Mouse (Mus musculus): ENCODE measurements around the gene C130026I21Rik. TPM values are rescaled to one million over a fixed set of nuclear protein-coding genes. Genes with fewer than 3 reads are reported as not detected.
"Not testable (repeated sequence)": the region's sequence is repeated elsewhere in the genome, so short reads cannot be mapped to it uniquely, and the experiment has no call there.

Gene C130026I21Rik
- 2.3 and 2.4 TPM in 2 replicates for polyA plus RNA-seq (2011; ENCODE audit: insufficient read depth, insufficient read length, low read depth, missing spikeins)

DNA sequence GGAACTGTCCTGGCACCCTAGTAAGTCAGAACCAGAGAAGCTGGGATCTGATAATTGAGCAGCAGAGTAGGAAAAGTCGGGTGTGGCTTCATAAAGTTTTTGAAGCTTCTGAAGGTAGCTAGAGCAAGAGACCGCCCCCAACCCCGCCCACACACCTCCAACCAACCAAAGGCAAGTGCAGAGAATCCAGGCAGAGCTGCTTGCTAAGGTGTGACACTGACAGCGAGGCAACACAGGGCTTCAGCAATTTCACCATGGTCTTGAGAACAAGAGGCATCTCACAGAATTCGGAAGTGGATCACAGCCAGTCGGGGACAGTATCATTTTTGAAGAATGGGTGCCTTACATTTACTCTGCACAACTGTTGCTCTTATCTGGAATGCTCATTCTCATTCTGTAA is at the start of gene C130026I21Rik:
C130026I21Rik (minus strand) TSS at position 101 of the 400 bp plus-strand sequence.
- not testable (repeated sequence) for H3K27ac ChIP-seq (ENCODE audit: insufficient read depth, low read length); H3K4me3 ChIP-seq (ENCODE audit: low read depth, low read length); H3K27me3 ChIP-seq (ENCODE audit: control insufficient read depth, insufficient read depth, low read length, poor library complexity, severe bottlenecking); H3K9me3 ChIP-seq (replicated peaks; ENCODE audit: control insufficient read depth, insufficient read depth, low read length, poor library complexity, severe bottlenecking); H3K9ac ChIP-seq (ENCODE audit: low read depth, poor library complexity, severe bottlenecking); H3K36me3 ChIP-seq (ENCODE audit: control insufficient read depth, insufficient read depth, low read length, poor library complexity, severe bottlenecking); H3K4me1 ChIP-seq (ENCODE audit: control insufficient read depth, insufficient read depth, low read length)

DNA sequence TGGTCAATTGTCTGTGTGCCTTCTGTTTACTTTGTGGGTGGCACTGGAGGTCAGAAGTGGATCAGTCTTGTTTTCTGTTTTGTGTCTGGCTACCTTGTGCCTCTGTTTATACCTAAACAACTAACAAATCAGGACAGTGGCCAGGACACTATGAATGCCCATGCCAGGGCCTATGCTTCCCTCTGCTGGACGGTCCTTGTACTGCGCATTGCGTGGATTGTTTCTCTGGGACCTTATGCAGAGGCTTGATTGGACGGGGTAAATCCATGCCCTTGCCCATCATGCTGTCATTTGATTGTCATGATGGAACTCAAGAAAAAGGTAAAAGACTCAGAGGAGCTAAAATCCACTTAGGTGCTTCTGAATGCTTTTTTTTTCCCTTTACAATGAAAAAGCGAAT is 16.7 kb upstream of the C130026I21Rik start:
- TF ChIP-seq CTCF (IDR thresholded peaks at IDR 0.05; ENCODE audit: low read depth, low read length) = peak; percentile 7
- not testable (repeated sequence) for H3K27me3 ChIP-seq (ENCODE audit: control insufficient read depth, insufficient read depth, low read length, poor library complexity, severe bottlenecking); H3K27ac ChIP-seq (ENCODE audit: insufficient read depth, low read length); H3K9ac ChIP-seq (ENCODE audit: low read depth, poor library complexity, severe bottlenecking); H3K9me3 ChIP-seq (replicated peaks; ENCODE audit: control insufficient read depth, insufficient read depth, low read length, poor library complexity, severe bottlenecking); H3K4me3 ChIP-seq (ENCODE audit: low read depth, low read length); H3K4me1 ChIP-seq (ENCODE audit: control insufficient read depth, insufficient read depth, low read length); H3K36me3 ChIP-seq (ENCODE audit: control insufficient read depth, insufficient read depth, low read length, poor library complexity, severe bottlenecking)

DNA sequence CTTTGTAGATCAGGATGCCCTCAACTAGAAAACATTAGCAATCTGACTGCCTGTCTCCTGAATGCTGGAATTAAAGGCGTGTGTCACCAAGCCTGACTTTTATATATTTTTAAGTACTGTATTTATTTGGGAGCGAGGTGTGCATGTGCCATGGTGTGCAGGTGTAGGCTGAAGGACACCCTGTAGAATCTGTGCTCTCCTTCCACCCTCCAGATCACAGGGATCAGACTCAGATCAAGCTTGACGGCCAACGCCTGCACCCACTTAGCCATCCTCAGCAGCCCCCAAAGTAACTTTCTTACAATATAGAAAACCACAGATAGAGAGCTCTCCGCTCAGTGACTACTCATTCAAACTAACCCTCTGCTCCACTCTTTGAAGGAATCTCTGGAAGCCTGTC is 6.1 kb upstream of the C130026I21Rik start:
- not testable (repeated sequence) for H3K27me3 ChIP-seq (ENCODE audit: control insufficient read depth, insufficient read depth, low read length, poor library complexity, severe bottlenecking); H3K9ac ChIP-seq (ENCODE audit: low read depth, poor library complexity, severe bottlenecking); H3K36me3 ChIP-seq (ENCODE audit: control insufficient read depth, insufficient read depth, low read length, poor library complexity, severe bottlenecking); H3K9me3 ChIP-seq (replicated peaks; ENCODE audit: control insufficient read depth, insufficient read depth, low read length, poor library complexity, severe bottlenecking); H3K4me3 ChIP-seq (ENCODE audit: low read depth, low read length); H3K4me1 ChIP-seq (ENCODE audit: control insufficient read depth, insufficient read depth, low read length); H3K27ac ChIP-seq (ENCODE audit: insufficient read depth, low read length)

DNA sequence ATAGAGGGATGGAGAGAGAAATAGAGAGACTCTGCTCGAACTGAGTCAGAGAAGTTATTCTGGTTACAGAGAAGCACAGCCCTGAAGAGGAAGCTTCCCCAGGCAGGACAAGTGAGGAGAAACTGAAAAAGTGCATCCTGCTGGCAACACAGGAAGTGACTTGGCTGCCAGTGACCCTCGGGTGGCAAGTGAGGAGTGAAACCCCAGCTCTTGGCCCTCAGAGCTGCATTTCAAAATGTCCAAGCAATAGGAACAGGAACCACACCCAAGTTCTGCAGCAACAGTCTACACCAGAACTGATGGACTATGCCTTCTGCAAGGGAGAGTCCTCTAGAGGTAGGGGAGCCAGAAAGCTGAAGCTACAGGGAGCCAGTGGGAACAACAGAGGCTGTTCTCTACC is 11.7 kb downstream of the C130026I21Rik start:
- not testable (repeated sequence) for H3K36me3 ChIP-seq (ENCODE audit: control insufficient read depth, insufficient read depth, low read length, poor library complexity, severe bottlenecking); H3K27ac ChIP-seq (ENCODE audit: insufficient read depth, low read length); H3K4me1 ChIP-seq (ENCODE audit: control insufficient read depth, insufficient read depth, low read length); H3K9ac ChIP-seq (ENCODE audit: low read depth, poor library complexity, severe bottlenecking); H3K4me3 ChIP-seq (ENCODE audit: low read depth, low read length); H3K9me3 ChIP-seq (replicated peaks; ENCODE audit: control insufficient read depth, insufficient read depth, low read length, poor library complexity, severe bottlenecking); H3K27me3 ChIP-seq (ENCODE audit: control insufficient read depth, insufficient read depth, low read length, poor library complexity, severe bottlenecking)

DNA sequence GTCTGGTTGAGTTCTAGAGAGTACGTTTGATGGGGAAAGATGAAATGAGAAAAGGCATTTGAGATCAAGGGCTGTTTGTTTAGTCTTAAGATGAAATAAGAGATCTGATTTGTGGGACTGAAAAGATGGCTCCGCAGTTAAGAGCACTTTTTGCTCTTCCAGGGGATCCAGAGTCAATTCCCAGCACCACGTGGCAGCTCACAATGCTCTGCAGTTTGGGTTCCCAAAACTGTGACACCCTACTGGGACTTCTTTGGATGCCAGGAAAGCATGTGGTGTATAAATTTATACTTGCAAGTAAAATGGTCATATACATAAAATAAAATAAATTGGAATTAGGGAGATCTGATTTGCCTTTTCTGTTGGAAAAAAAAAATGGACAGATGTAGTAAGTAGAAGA is 15.1 kb downstream of the C130026I21Rik start:
- not testable (repeated sequence) for H3K9ac ChIP-seq (ENCODE audit: low read depth, poor library complexity, severe bottlenecking); H3K4me3 ChIP-seq (ENCODE audit: low read depth, low read length); H3K27ac ChIP-seq (ENCODE audit: insufficient read depth, low read length); H3K9me3 ChIP-seq (replicated peaks; ENCODE audit: control insufficient read depth, insufficient read depth, low read length, poor library complexity, severe bottlenecking); H3K27me3 ChIP-seq (ENCODE audit: control insufficient read depth, insufficient read depth, low read length, poor library complexity, severe bottlenecking); H3K36me3 ChIP-seq (ENCODE audit: control insufficient read depth, insufficient read depth, low read length, poor library complexity, severe bottlenecking); H3K4me1 ChIP-seq (ENCODE audit: control insufficient read depth, insufficient read depth, low read length)

DNA sequence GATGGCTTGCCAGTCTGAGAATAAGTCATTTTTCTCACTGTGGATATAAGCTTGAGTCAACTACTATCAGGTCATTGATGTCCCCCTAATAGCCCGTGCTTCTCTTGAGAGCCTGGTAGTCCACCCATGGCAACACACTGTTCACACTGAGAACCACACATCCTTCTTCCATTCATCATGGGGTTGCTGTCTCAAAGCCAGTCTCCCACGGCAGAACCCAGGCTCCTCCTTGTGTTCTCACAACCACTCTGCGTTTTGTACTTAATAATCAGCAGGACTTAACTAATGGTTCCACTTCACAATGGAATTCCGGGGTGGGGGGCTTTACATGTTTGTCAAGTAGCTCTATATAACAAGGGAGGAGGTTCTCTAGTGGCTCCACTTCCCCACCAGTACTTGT is 19.2 kb downstream of the C130026I21Rik start:
- H3K27me3 ChIP-seq (ENCODE audit: control insufficient read depth, insufficient read depth, low read length, poor library complexity, severe bottlenecking); H3K9ac ChIP-seq (ENCODE audit: low read depth, poor library complexity, severe bottlenecking); H3K4me3 ChIP-seq (ENCODE audit: low read depth, low read length); H3K4me1 ChIP-seq (ENCODE audit: control insufficient read depth, insufficient read depth, low read length); H3K36me3 ChIP-seq (ENCODE audit: control insufficient read depth, insufficient read depth, low read length, poor library complexity, severe bottlenecking); H3K27ac ChIP-seq (ENCODE audit: insufficient read depth, low read length); H3K9me3 ChIP-seq (replicated peaks; ENCODE audit: control insufficient read depth, insufficient read depth, low read length, poor library complexity, severe bottlenecking): not testable (repeated sequence)

DNA sequence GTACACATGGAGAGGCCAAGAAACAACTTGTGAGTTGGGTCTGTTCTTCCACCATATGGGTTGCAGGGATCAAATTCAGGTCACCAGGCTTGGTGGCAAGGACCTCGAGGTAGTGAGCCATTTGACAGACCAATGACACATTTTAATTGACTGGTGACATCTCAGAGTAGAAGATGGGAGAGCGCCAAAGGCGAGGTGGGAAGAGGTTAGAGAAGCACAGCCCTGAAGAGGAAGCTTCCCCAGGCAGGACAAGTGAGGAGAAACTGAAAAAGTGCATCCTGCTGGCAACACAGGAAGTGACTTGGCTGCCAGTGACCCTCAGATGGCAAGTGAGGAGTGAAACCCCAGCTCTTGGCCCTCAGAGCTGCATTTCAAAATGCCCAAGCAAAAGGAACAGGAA is 21.4 kb downstream of the C130026I21Rik start:
- not testable (repeated sequence) for H3K36me3 ChIP-seq (ENCODE audit: control insufficient read depth, insufficient read depth, low read length, poor library complexity, severe bottlenecking); H3K4me1 ChIP-seq (ENCODE audit: control insufficient read depth, insufficient read depth, low read length); H3K9me3 ChIP-seq (replicated peaks; ENCODE audit: control insufficient read depth, insufficient read depth, low read length, poor library complexity, severe bottlenecking); H3K27ac ChIP-seq (ENCODE audit: insufficient read depth, low read length); H3K9ac ChIP-seq (ENCODE audit: low read depth, poor library complexity, severe bottlenecking); H3K27me3 ChIP-seq (ENCODE audit: control insufficient read depth, insufficient read depth, low read length, poor library complexity, severe bottlenecking); H3K4me3 ChIP-seq (ENCODE audit: low read depth, low read length)

DNA sequence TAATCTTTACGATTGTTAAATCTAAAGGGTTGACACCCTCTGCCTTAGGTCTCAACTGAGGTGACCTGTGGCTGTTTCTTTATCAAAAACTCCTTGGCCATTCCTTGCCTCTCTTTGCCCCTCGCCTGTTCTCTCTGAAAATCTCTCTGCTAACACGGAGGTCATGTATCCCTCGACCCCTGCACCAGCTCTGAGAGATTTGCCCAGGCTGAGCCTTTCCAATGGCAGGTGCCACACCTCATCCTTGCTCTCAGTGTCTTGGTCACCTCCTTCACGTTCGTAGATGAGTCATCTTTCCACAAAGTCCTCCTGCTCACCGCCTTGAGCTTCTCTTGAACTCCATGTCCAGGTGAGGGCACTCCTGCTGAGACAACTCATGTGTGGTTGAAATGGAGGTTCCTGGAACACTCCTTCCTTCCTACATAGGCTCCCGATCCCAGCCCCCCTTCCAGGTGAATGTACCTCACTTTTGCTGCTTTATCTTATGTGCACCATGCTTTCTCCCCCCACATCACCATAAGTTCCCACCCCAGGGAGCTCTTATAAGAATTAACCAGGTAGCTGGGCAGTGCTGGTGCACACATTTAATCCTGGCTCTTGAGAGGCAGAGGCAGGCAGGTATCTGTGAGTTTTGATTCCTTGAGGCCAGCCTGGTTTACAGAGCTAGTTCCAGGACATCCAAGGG is 23.4 kb downstream of the C130026I21Rik start:
- H3K36me3 ChIP-seq (ENCODE audit: control insufficient read depth, insufficient read depth, low read length, poor library complexity, severe bottlenecking); H3K4me3 ChIP-seq (ENCODE audit: low read depth, low read length); H3K9me3 ChIP-seq (replicated peaks; ENCODE audit: control insufficient read depth, insufficient read depth, low read length, poor library complexity, severe bottlenecking); H3K27ac ChIP-seq (ENCODE audit: insufficient read depth, low read length); H3K4me1 ChIP-seq (ENCODE audit: control insufficient read depth, insufficient read depth, low read length); H3K9ac ChIP-seq (ENCODE audit: low read depth, poor library complexity, severe bottlenecking); H3K27me3 ChIP-seq (ENCODE audit: control insufficient read depth, insufficient read depth, low read length, poor library complexity, severe bottlenecking): not testable (repeated sequence)

DNA sequence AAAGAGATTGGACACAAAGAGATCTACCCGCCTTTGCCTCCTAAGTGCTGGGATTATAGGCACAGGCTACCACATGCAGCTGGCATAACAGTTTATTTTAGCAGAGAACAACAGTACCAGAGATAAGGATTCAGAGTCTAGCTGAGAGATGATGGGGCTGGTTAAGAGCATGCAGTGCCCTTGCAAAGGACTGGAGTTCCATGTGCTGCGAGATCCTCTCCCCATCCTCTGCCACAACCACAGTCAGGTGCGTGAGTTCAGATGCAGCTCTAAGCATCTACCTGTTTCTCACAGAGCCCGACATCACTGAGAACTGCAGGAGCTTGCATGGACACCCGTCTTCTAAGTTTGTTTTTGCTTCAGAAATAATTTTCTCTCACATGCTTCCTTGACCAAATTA is 24.1 kb downstream of the C130026I21Rik start:
- not testable (repeated sequence) for H3K36me3 ChIP-seq (ENCODE audit: control insufficient read depth, insufficient read depth, low read length, poor library complexity, severe bottlenecking); H3K27me3 ChIP-seq (ENCODE audit: control insufficient read depth, insufficient read depth, low read length, poor library complexity, severe bottlenecking); H3K27ac ChIP-seq (ENCODE audit: insufficient read depth, low read length); H3K9ac ChIP-seq (ENCODE audit: low read depth, poor library complexity, severe bottlenecking); H3K4me3 ChIP-seq (ENCODE audit: low read depth, low read length); H3K9me3 ChIP-seq (replicated peaks; ENCODE audit: control insufficient read depth, insufficient read depth, low read length, poor library complexity, severe bottlenecking); H3K4me1 ChIP-seq (ENCODE audit: control insufficient read depth, insufficient read depth, low read length)

DNA sequence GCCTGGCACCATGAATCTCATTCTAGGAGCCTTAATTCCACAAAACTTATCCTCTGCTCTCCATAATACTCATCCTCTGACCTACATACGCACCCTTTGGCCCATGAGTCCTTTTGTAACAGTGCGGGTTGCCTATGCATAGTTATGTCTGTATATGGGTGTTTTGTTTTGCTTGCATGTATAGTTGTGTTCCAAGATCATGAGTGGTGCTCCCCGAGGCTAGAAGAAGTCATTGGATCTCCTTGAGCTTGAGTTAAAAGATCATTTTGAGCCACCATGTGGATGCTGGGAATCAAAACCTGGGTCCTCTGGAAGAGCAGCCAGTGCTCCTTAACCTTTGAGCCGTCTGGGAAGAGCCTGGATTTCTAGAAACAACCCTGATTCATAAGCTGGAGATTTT is 25.4 kb downstream of the C130026I21Rik start:
- not testable (repeated sequence) for H3K27ac ChIP-seq (ENCODE audit: insufficient read depth, low read length); H3K4me1 ChIP-seq (ENCODE audit: control insufficient read depth, insufficient read depth, low read length)

More for the DNA sequence above, 25.4 kb downstream of the C130026I21Rik start:
- H3K27me3 ChIP-seq (ENCODE audit: control insufficient read depth, insufficient read depth, low read length, poor library complexity, severe bottlenecking); H3K9ac ChIP-seq (ENCODE audit: low read depth, poor library complexity, severe bottlenecking); H3K36me3 ChIP-seq (ENCODE audit: control insufficient read depth, insufficient read depth, low read length, poor library complexity, severe bottlenecking); H3K9me3 ChIP-seq (replicated peaks; ENCODE audit: control insufficient read depth, insufficient read depth, low read length, poor library complexity, severe bottlenecking); H3K4me3 ChIP-seq (ENCODE audit: low read depth, low read length): not testable (repeated sequence)
